Mouse (Mus musculus): ENCODE data around the gene Idnk.

DNA sequence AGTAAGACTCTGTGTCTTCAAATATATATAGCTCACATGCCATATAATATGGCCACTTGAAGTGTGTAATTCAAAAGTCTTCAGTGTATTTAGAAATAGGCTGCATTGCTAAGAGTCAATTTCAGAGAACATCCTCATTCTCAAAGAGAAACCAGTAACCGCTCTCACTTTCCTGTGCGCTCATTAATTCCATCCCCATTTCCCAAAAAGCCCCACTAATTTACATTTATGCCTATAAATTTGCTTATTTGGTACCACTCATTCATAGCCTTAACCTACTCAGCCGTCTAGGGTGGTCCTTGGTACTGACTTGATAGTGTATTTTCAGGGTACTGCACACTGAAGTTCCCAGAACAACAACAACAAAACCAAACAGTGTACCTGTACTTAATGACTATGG, 44.5 kb downstream of the Idnk start:
- TF ChIP-seq CTCF (IDR thresholded peaks at IDR 0.05 in 2 of 3, conservative IDR thresholded peaks at IDR 0.05 in 1 of 3; ENCODE audit: control insufficient read depth in 1 of 3, insufficient read depth in 1 of 3, low read depth in 2 of 3, low read length in 3 of 3, poor library complexity in 1 of 3, severe bottlenecking in 1 of 3) (no peak), POLR2A (IDR thresholded peaks at IDR 0.05; ENCODE audit: control insufficient read depth in 1 of 2, insufficient read depth in 1 of 2, low read depth in 1 of 2, low read length in 2 of 2, poor library complexity in 1 of 2) (no peak), NELFE (IDR thresholded peaks at IDR 0.05; ENCODE audit: low read depth, low read length) (no peak)

Measured in MEL (cell line).